Mouse (Mus musculus): ENCODE data around the gene Prkd2. TPM values are rescaled to one million over a fixed set of nuclear protein-coding genes. Genes with fewer than 3 reads are reported as not detected.

Gene Prkd2
- total RNA-seq, 2 experiments from 2014 or later: 22.0 to 22.2 TPM

DNA sequence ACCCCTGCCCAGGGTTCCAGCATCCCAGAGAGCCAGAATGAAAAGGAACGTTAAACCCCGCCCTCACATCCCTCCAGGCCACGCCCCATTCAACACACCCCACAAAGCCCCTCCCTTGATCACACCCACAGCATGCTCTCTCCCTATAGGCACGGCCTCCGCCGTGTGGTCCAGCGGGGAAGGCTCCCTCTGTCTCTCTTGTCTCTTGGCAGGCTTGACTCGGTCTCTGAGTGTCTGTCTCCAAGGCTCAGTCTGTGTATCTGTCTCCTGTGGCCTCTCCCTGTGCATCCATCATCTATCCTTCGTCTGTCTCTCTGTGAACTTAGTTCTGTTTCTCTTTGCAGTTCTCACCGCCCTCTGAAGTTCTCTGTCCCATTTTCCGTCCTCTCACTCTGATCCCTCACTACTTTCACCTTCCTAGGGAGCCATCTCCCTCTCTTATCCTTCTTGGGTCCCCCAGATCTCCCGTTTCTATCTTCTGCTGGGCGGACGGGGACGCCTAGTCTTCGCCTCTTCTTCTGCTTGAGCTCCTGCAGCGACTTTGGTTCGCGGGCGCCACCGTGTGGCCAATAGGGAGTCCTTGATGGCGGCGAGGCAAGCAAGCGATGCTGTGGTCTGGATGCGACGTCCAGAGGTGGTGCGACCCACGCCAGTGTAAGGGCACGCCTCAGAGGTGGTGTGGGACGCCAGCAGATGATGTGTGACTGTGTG, 49.1 kb downstream of the Prkd2 start, which contains the start of gene Gng8:
Gene Gng8 (plus strand): TSS at position 146 of the 711 bp plus-strand sequence.
- DNase-seq (ENCODE audit: low spot score in 2 of 2): peak; percentile 70 to 77

DNA sequence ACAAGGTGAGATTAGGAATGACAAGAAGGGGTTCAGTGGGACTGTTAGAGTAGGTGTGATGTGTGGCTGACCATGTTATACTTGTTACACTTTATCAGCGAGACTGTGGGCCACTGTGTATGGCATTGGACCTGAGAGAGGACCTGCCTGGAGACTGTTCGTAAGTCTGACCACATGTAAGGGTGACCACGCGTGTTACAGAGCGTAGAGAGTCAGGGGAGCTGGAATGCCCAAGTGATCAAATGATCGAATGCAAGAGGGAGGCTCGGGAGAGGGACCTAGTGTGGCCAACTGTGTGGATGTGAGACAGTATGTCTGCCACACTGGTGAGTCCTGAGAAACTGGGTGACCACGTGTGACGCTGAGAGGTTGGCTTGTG, 49.6 kb downstream of the Prkd2 start:
- no peak for DNase-seq (ENCODE audit: low spot score in 2 of 2)

- no peak for DNase-seq (ENCODE audit: low spot score in 2 of 2)
Measured at GRCm38 (mm10) chr7:16893612-16894011, 50.9 kb downstream of the Prkd2 start.

DNA sequence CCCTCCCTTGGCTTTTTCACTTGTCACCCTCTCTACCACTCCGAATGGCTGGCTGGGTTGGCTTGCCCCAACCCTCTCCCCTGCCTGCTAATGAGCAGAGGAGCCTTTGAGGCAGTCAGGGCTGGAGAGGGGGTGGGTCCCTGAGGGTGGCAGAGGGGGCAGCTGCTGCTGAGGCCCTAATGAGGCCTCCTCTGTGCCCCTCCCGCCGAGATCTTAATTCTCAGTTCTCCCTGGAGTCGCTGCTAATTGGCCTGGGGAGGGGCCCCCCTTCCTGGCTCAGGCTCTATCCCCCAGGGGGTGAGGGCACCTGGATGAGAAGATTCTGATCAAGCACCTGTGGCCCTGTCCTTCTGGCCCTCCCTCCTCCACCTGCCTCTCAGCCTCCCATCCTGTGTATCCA, 51.6 kb downstream of the Prkd2 start:
- no peak for DNase-seq (ENCODE audit: low spot score in 2 of 2)

DNA sequence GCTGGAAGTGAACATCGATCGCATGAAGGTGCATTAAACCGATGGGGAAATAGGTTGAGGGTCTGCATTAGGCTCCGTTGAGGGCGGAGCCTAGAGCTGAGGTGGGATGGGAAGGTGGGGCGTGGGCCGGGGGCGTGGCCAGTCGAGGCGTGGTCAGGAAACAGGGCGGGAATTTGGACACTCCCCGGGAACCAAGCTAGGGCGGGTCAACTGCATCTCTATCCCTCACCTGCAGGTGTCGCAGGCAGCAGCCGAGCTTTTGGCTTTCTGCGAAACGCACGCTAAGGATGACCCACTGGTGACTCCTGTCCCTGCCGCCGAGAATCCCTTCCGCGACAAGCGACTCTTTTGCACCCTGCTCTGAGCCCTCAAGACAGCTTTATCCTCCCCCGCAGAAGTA, 52.3 kb downstream of the Prkd2 start:
- DNase-seq (ENCODE audit: low spot score in 2 of 2): peak in 1 of 2 experiments; percentile 64

DNA sequence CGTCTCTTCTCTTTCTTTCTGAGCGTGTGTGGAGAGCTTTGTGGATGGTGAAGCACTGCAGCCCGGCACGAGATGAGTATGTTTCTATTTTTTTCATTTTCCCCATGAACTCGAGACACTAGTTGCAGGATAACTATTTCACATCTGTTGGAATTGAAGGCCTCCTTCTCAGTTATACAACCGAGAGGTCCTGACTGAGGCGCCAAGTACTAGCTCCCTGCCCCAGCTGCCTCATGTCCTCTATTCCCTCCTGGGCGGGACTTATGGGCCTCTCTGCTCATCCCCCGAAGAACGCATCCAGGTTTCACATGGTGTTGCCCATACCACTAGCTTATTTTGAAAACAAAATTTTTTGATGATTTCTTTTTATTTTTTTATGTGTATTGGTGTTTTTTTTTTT, 52.8 kb downstream of the Prkd2 start:
- DNase-seq (ENCODE audit: low spot score in 2 of 2): no peak

DNA sequence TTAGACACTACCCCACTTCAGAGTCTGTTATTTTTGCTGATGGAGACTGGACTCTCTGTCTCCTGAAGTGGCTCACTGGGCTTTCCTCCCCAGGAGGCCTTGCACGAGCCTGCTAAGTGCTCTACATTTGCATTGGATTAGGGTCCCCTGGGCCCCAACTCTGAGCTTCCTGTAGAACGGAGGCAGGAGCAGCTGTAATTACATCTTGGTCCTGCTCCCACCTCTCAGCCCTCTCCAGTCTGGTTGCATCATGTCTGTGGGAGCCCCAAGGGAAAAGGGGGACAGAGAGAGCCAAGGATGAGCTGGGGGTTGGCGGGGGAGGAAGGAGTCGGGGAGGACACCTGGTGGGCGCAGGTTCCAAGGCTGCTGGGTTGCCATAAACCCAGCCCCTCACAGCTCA, 57.8 kb downstream of the Prkd2 start:
- DNase-seq (ENCODE audit: low spot score in 2 of 2): no peak

- no peak for DNase-seq (ENCODE audit: low spot score in 2 of 2)
Measured at GRCm38 (mm10) chr7:16903439-16903955, 60.8 kb downstream of the Prkd2 start.

DNA sequence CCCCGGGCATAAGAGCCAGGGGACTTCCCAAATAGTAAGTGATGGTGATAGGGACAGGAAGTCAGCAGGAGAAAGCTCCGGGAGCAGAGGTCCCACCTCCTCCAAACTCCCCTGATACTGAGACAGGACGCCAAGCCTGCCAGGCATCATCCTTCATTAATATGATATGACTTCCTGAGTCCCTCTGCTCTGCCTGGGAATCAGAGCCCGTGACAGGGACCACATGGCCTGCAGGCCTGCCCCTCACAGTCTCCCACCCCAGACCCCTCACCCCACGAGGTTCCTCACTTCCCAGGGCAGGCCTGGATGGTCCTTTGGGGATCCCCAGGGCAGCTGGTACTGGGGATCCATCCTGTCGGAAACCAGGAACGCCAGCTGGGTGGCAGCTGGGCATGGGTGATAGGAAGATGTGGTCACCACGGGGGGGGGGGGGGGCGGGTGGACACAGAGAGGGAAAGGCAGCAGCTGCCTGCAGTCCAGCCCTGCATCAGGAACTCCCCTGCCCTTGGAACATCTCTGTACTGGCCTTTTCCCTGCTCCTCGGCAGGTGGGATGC, 61.5 kb downstream of the Prkd2 start:
- no peak for DNase-seq (ENCODE audit: low spot score in 2 of 2)

DNA sequence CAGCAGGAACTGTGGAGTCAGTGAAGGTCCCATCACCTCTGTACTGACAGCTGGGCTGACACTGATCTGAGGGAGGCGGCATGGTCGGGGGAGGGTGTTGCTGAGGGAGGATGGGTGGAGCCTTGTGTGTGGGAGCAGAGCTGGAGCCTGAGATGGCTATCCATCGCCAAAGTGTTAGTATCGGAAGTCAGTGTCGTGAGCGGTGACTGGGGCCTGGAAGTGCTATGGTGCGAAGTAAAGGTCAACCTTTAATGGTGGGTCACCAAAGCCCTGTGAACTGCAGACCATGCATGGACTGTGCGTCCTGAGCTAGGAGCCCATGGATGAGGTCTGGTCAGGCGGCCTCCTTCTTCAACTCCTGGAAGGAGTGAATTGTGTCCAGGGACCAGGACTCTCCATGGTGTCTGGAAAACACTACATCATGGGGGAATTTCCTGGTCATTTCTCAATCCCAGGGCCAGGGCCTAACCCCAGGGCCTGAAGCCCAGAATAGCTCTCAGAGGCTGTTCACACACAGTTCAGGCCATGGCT, 62.9 kb downstream of the Prkd2 start:
- no peak for DNase-seq (ENCODE audit: low spot score in 2 of 2)

GRCm38 (mm10) chr7:16906281-16906680, 63.6 kb downstream of the Prkd2 start, which contains the start of gene Ptgir:
Gene Ptgir (plus strand): TSS chr7:16906490.
- no peak for DNase-seq (ENCODE audit: low spot score in 2 of 2)

DNA sequence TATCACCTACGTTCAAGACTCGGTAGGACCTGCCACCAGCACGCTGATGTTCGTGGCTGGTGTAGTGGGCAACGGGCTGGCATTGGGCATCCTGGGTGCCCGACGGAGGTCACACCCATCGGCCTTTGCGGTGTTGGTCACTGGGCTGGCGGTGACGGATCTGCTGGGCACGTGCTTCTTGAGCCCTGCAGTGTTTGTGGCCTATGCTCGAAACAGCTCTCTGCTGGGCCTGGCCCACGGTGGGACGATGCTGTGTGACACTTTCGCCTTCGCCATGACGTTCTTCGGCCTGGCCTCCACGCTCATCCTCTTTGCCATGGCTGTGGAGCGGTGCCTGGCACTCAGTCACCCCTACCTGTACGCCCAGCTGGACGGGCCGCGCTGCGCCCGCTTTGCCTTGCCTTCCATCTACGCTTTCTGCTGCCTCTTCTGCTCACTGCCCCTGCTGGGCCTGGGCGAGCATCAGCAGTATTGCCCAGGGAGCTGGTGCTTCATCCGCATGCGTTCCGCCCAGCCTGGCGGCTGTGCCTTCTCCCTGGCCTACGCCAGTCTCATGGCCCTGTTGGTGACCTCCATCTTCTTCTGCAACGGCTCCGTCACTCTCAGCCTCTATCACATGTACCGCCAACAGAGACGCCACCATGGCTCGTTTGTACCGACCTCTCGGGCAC, 64.3 kb downstream of the Prkd2 start:
- no peak for DNase-seq (ENCODE audit: low spot score in 2 of 2)

- DNase-seq (ENCODE audit: low spot score in 2 of 2): no peak
Measured at GRCm38 (mm10) chr7:16907842-16908241, 65.1 kb downstream of the Prkd2 start.

GRCm38 (mm10) chr7:16908367-16908766, 65.7 kb downstream of the Prkd2 start:
- DNase-seq (ENCODE audit: low spot score in 2 of 2): no peak

GRCm38 (mm10) chr7:16908859-16909258, 66.2 kb downstream of the Prkd2 start:
- DNase-seq (ENCODE audit: low spot score in 2 of 2): no peak

DNA sequence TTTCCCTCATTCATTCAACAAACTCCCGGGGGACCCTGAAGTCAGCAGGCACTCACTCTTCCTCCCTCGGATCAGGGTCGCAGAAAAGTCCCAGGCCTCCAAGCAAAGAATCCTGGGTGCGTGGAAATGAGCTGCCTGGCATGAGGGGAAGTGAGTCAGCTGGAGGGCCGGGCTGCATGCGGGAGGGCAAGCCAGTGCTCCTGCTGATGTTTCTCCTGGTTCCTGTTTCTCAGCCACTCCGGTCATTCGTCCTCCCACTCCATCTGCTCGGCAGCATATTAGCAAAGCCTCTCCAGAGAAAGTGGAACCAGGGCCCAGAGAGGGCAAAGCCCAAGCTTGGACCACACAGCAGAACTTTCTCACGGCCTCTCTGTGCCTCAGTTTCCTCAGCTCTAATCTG, 67.2 kb downstream of the Prkd2 start:
- DNase-seq (ENCODE audit: low spot score in 2 of 2): no peak

DNA sequence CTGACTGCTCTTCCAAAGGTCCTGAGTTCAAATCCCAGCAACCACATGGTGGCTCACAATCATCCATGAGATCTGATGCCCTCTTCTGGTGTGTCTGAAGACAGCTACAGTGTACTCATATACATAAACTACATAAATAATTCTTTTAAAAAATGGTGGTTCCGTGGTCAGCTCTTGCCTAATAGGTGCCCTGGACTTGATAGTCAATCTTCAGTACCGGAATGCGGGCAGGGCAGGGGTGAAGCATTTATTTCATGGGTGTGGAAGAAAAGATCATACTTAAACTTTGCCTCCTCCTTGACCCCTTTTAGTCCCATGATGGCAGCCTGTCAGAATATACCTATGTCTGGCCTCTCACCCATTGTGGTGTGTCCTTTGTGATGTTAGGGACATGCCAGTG, 69.2 kb downstream of the Prkd2 start:
- DNase-seq (ENCODE audit: low spot score in 2 of 2): no peak

DNA sequence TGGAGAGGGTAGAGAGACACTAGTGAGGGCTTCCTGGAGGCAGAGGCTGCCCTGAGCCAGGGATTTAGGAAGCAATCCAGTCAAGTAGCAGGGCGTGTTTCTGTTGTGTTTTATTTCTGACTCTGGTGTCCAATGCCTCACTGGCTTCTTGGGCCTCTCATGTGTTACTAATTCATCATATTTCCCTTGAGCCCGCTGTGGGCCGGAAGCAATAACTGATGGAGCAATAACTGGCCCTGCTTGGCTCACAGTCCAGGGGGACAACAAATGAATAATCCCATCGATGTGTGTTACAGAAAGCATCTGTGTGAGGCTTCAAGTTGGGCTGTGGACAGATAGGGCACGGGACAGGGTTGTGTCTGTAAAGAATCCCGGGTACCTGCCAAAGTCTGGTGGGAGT, 69.7 kb downstream of the Prkd2 start:
- no peak for DNase-seq (ENCODE audit: low spot score in 2 of 2)

GRCm38 (mm10) chr7:16913806-16914452, 71.2 kb downstream of the Prkd2 start:
- DNase-seq (ENCODE audit: low spot score in 2 of 2): no peak

DNA sequence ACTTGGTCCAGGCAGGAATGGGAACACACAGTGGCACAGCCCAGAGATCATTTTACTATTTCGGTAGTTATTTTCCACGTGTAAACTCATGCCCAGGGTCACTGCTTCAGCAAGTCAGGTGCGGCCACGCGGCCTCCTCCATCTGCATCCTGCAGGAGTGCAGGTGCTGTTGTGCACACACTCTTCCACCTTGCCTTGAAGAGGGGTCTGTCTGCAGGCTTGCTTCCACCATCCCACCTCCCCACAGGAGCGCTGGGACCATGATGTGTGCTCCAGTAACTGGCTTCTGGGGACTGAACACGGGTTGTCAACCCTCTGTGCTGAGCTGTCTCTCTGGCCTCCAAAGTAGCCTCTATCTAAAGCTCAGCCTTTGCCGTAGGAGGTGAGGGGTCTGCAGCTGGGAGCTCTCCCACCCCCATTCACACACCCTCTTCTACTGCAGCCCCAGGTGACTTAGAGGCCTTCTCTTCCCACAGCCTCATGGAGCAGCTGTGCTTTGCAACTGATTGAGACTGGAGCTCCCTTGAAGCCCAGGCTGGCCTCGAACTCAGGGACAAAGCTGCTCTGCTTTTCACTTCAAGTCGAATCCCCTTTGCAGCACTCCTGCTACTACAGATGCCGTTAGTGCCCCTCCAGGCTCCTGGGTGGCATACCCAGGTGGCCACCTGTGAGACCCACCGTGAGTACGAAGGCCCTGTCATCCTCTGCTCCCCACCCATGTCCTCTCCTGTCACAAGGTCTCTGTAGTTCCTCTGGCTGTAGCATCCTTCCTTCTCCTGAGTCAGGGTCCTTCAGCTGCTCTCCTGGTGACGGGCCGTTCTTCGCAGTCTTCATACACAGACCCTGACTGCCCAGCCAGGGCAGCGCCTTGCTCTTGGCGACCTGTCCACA, 72.0 kb downstream of the Prkd2 start:
- DNase-seq (ENCODE audit: low spot score in 2 of 2): no peak
